Mouse (Mus musculus): ENCODE data around the gene Olfr538. TPM values are rescaled to one million over a fixed set of nuclear protein-coding genes. Genes with fewer than 3 reads are reported as not detected.

The Olfr538 gene
- polyA plus RNA-seq (2017; shearing (Covaris generic)) = not detected

GRCm38 (mm10) chr7:140567586-140567985 lies at the start of gene Olfr538:
TSS of gene Olfr538 (plus strand) at chr7:140567886.

DNA sequence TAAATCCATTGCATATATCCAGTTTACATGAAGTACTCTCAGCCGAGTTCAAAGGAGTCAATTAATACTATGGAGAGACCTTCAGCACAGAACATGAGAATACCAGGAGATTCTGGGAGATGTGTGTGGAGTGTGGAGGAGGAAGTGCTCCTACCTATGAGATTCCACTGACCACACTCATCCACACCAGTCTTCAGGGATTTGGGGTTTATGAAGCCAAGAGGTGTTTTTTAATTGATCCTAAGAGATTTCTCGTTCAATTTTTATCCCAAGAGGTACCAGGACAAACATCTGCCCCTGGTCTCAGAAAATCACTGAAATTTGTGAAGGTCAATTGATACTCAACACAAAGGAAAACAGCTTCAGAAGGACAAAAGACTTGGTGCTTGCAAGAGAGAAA lies 33.3 kb downstream of the Olfr538 start, which contains the start of gene Olfr46:
TSS of gene Olfr46 (plus strand) at position 301 of the 400 bp plus-strand sequence.

Other genes starting within 250 kb of the Olfr538 start
- 1 to 10 TPM in 1 of 2 experiments, under 1 TPM in 1; 0.36 to 1.1 TPM for gene Olfr525, start 247.0 kb upstream of the Olfr538 start, polyA plus RNA-seq (2017; shearing (Covaris generic))
- gene Olfr527, start 233.9 kb upstream of the Olfr538 start, polyA plus RNA-seq (2017; shearing (Covaris generic)) = not detected
- gene Olfr60, start 206.2 kb upstream of the Olfr538 start, polyA plus RNA-seq (2017; shearing (Covaris generic)) = under 1 TPM; 0.30 to 0.80 TPM
- gene Olfr530, start 191.6 kb upstream of the Olfr538 start, polyA plus RNA-seq (2017; shearing (Covaris generic)) = under 1 TPM in 1 of 2 experiments, not detected in 1; 0.76 TPM
- under 1 TPM; 0.05 to 0.76 TPM for gene Olfr531, start 165.0 kb upstream of the Olfr538 start, polyA plus RNA-seq (2017; shearing (Covaris generic))
- gene Olfr532, start 146.2 kb upstream of the Olfr538 start, polyA plus RNA-seq (2017; shearing (Covaris generic)) = 1 to 10 TPM in 1 of 2 experiments, under 1 TPM in 1; 0.29 to 1.4 TPM
- gene Olfr533, start 104.5 kb upstream of the Olfr538 start, polyA plus RNA-seq (2017; shearing (Covaris generic)) = under 1 TPM in 1 of 2 experiments, not detected in 1; 0.67 TPM
- under 1 TPM in 1 of 2 experiments, not detected in 1; 0.04 TPM for gene Olfr535, start 83.7 kb upstream of the Olfr538 start, polyA plus RNA-seq (2017; shearing (Covaris generic))
- not detected for gene Olfr536, start 60.5 kb upstream of the Olfr538 start, polyA plus RNA-seq (2017; shearing (Covaris generic))
- under 1 TPM; 0.06 to 0.12 TPM for gene Olfr46, start 33.4 kb downstream of the Olfr538 start, polyA plus RNA-seq (2017; shearing (Covaris generic))
- gene Olfr61, start 61.1 kb downstream of the Olfr538 start, polyA plus RNA-seq (2017; shearing (Covaris generic)) = not detected
- not detected for gene Olfr53, start 78.6 kb downstream of the Olfr538 start, polyA plus RNA-seq (2017; shearing (Covaris generic))
- under 1 TPM; 0.08 to 0.70 TPM for gene Olfr539, start 92.0 kb downstream of the Olfr538 start, polyA plus RNA-seq (2017; shearing (Covaris generic))
- under 1 TPM; 0.04 to 0.20 TPM for gene Olfr45, start 114.1 kb downstream of the Olfr538 start, polyA plus RNA-seq (2017; shearing (Covaris generic))
- gene Olfr541, start 129.4 kb downstream of the Olfr538 start, polyA plus RNA-seq (2017; shearing (Covaris generic)) = under 1 TPM in 1 of 2 experiments, not detected in 1; 0.84 TPM
- gene Cyp2e1, start 195.9 kb downstream of the Olfr538 start, polyA plus RNA-seq (2017; shearing (Covaris generic)) = under 1 TPM; 0.10 to 0.18 TPM
- gene Syce1, start 220.0 kb downstream of the Olfr538 start, polyA plus RNA-seq (2017; shearing (Covaris generic)) = under 1 TPM in 1 of 2 experiments, not detected in 1; 0.18 TPM